Mouse (Mus musculus) testis, adult 2 months (tissue): ENCODE measurements around the gene Sdccag8. TPM values are rescaled to one million over a fixed set of nuclear protein-coding genes. Genes with fewer than 3 reads are reported as not detected.

Source experiments
- H3K27ac ChIP-seq: fragments of 200-500 bp; 2 replicates; pipeline ENCODE4 v1.5.1; 2012; ENCODE audit warnings: low read depth, low read length; ENCODE audit not compliant: control insufficient read depth, insufficient read depth
- H3K27me3 ChIP-seq: fragments of 200-500 bp; 2 replicates; pipeline ENCODE4 v1.6.1; 2012; ENCODE audit warnings: mild to moderate bottlenecking, low read length, moderate library complexity; ENCODE audit not compliant: control insufficient read depth, insufficient read depth
- H3K36me3 ChIP-seq: fragments of 200-500 bp; 2 replicates; pipeline ENCODE4 v1.6.1; 2012; ENCODE audit warnings: mild to moderate bottlenecking, low read length; ENCODE audit not compliant: control insufficient read depth, insufficient read depth
- H3K4me1 ChIP-seq: fragments of 200-500 bp; 2 replicates; pipeline ENCODE4 v1.6.1; 2012; ENCODE audit warnings: low read length; ENCODE audit not compliant: control insufficient read depth, insufficient read depth
- H3K4me3 ChIP-seq: fragments of 200-500 bp; 2 replicates; pipeline ENCODE4 v1.5.1; 2012; ENCODE audit warnings: low read depth, mild to moderate bottlenecking, low read length, moderate library complexity, mixed read lengths; ENCODE audit not compliant: control insufficient read depth
- CTCF ChIP-seq: fragments of 200-500 bp; IDR thresholded peaks from 2 replicates; pipeline ENCODE4 v1.5.1; 2012; ENCODE audit warnings: low read depth, mild to moderate bottlenecking, inconsistent platforms, low read length, moderate library complexity; ENCODE audit not compliant: control insufficient read depth, insufficient read depth, insufficient replicate concordance
- POLR2A ChIP-seq: fragments of 200-500 bp; IDR thresholded peaks from 2 replicates; pipeline ENCODE4 v1.6.1; 2012; ENCODE audit warnings: low read depth, mild to moderate bottlenecking, inconsistent platforms, low read length, moderate library complexity; ENCODE audit not compliant: control insufficient read depth
- polyA plus RNA-seq: library from polyadenylated mRNA; depleted of rRNA; stranded (reverse); fragments of >200 nt; gene quantifications from 2 replicates; pipeline ENCODE4 v1.2.3, GENCODE M21; 2012

Sdccag8 gene
- polyA plus RNA-seq, 1 experiment: 17.4 TPM

DNA sequence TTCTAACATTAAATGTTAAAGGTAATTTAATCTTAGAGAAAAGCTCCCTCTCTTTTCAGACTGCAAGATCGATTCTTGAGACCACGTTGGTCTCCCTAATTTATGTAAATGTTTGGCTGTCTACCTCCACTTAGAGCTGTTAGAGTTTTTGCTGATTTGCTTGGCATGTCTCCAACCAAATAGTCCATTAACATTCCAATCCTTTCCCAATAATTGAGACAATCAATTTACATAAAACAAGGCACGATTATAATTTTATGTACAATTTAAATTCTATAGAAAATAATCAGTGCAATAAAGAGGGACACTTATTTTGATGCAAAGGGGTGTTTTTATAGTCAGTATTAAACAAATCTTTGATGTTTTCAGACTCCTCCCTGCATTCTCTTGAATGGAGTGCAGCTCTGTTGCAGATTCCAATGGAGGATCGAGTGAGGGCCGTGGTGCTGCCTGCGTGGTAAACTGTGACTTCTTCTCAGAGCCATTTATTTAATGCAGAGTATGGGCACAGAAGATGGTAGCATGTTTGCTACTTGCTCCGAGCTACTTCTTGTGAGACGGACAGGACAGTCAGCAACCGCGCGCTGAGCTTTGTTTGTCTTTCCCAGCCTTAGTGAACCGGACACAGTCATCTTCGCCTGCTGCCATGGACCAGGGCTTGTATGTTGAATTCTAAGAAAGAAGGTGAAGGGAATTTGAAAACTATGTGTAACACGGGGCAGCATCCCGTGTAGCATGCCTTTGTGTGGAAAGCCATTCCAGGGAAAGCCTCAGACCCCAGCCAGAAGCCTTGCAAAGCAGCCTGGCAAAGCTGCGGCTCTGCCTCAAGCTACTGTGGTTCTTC, 156.4 kb downstream of the Sdccag8 start:
- Histone ChIP-seq H3K27ac (no peak overlapping the region), H3K4me3 (no peak overlapping the region)
- TF ChIP-seq POLR2A (no peak), CTCF (no peak)

DNA sequence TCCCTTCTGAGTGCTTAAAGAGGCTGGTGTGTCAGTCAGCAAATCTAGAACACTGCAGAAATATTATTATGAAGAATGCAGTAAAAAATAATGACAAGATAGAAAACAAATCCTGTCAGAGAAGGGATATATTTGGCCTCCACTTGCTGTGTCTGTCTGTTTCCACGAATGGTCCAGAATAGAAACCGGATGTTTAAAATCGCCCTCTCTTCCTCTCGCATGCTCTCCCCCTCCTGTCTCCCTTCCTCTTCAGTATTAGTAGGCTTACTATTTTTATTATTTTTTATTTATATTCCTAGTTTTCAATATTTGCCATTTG, 157.0 kb downstream of the Sdccag8 start:
- no peak overlapping the region for H3K27ac ChIP-seq
- TF ChIP-seq CTCF (no peak), POLR2A (no peak)
- no peaks in the 10 kb centered on the region for H3K4me1 ChIP-seq
- no peaks in the 10 kb centered on the region for H3K27me3 ChIP-seq
- no peak overlapping the region for H3K4me3 ChIP-seq
- no peaks in the 10 kb centered on the region for H3K36me3 ChIP-seq

More for the DNA sequence above, 156.4 kb downstream of the Sdccag8 start:
- no peaks in the 10 kb centered on the region for H3K27me3 ChIP-seq
- no peaks in the 10 kb centered on the region for H3K36me3 ChIP-seq
- no peaks in the 10 kb centered on the region for H3K4me1 ChIP-seq

DNA sequence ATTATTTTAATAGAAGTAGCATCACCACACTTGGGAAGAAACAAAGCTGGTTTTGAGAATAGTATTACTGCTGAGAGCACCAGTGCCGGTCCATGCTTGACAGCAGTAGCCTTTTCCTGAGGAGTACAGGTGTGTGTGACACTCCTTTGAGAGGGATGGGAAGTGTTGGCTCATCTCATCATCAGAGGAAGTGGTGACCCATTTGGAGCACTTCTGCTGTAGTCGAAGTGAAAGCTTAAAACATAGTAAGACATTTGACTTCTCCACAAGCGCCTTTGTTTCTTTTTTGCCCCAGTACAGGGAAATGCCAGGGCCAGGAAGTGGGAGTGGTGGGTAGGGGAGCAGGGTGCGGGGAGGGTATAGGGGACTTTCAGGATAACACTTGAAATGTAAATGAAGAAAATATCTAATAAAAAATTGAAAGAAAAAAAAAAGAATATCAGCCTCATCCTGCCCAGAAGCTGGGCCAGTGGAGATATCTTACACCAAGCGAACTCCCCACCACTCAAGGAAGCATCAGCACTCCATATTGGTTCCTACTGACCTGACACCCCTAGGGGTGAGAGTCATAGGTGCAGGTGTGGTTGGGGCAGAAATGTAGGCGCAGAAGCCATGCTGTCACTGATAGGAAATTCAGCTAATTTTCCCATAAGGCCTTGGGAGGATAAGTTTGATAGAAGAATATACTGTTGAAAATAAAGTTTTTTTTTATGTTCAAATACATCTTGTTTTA, 159.1 kb downstream of the Sdccag8 start:
- Histone ChIP-seq H3K36me3 (no peaks in the 10 kb centered on the region), H3K4me1 (no peaks in the 10 kb centered on the region), H3K27ac (no peak overlapping the region), H3K4me3 (no peak overlapping the region), H3K27me3 (no peaks in the 10 kb centered on the region)
- no peak for TF ChIP-seq CTCF

DNA sequence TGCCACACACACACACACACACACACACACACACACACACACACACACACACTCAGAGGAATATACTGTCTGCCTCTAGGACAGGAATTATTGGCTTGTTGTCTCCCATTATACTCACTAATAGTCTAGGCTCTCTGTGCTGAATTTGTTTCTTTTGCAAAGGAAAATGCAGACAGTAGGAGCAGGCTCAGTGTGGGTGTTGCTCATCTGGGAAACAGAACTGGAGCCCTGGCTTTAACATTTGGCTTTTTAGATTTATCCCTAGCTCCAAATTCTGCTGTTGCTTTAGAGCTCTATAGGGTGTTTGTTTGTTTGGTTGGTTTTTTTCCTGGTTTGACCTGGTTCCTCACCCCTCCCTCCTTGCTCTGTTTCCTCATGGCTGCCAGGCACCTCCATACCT, 164.8 kb downstream of the Sdccag8 start:
- Histone ChIP-seq H3K36me3 (no peaks in the 10 kb centered on the region), H3K4me3 (no peak overlapping the region), H3K27ac (no peak overlapping the region), H3K4me1 (no peaks in the 10 kb centered on the region), H3K27me3 (no peaks in the 10 kb centered on the region)
- TF ChIP-seq CTCF (no peak), POLR2A (no peak)

DNA sequence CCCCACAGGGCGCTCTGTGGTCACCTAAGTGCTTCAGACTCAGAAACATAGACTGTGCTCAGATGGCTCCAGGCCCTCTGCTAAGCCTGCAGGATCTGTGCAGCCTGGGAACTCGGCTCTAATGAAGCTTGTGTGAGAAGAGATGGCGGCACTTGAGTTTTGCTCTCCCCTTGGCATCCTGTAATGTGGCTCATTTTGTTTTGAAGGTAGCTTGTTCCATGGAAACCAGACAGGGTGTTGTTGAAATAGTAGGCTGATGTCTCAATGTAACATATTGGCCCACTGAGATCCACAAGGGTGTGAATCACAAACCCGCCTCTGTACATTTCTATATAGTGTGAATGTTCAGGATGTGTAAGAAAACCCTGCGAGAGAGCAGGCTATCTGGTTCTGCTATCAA, 165.7 kb downstream of the Sdccag8 start:
- TF ChIP-seq CTCF: no peak
- TF ChIP-seq POLR2A: no peak
- H3K27ac ChIP-seq: no peak overlapping the region
- H3K4me3 ChIP-seq: no peak overlapping the region
- H3K36me3 ChIP-seq: no peaks in the 10 kb centered on the region
- no peaks in the 10 kb centered on the region for H3K4me1 ChIP-seq
- H3K27me3 ChIP-seq: no peaks in the 10 kb centered on the region

DNA sequence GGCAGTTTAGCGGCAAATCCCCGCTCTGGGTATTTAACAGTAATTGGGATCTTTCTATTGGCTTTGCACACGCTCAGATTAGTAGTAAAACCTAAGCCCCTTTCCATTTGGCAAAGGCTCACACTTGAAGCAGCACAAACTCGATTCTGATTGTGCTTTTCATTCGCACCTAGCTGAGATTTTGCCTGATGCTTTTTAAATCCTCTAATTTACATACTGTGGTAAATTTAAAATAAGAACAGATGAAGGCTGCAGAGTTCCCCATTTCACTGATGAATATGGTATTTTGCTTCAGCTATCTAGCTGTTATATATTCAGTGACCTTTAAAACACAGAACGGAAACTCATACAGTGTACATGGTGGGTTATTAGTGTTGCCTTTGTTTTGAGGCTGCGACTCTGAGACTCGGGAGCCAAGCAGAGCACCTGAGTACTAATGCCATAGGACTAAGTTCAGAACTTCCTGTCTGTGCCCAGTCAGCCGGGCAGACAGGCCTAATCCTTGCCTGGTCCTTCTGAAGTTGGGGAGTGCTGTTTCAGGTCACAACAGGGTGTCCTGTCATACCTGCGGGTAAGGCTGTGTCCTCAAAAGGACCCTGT, 166.4 kb downstream of the Sdccag8 start:
- no peaks in the 10 kb centered on the region for H3K27me3 ChIP-seq
- no peak overlapping the region for H3K27ac ChIP-seq
- H3K4me3 ChIP-seq: no peak overlapping the region
- TF ChIP-seq CTCF (no peak), POLR2A (no peak)
- no peaks in the 10 kb centered on the region for H3K36me3 ChIP-seq
- no peaks in the 10 kb centered on the region for H3K4me1 ChIP-seq

DNA sequence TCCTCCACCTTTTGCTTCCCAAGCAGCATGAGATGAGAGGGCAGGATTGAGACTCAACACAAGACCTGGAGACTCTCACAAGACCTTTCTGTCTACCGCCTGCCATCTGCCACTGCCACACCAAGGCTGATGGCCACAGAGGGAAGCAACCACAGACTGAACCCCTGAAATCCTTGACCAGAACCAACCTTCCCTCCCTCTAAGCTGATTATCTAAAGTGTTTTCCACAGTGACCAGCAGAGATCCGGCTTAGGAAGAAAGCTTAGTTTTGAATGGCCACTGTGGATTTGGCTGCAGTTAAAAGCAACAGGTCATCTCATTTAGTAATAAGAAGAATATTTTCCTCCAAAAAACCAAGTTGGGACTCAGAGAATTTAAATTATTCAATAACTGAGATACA, 167.1 kb downstream of the Sdccag8 start:
- Histone ChIP-seq H3K4me3 (no peak overlapping the region), H3K27ac (no peak overlapping the region), H3K4me1 (no peaks in the 10 kb centered on the region), H3K27me3 (no peaks in the 10 kb centered on the region), H3K36me3 (no peaks in the 10 kb centered on the region)
- TF ChIP-seq CTCF: no peak
- no peak for TF ChIP-seq POLR2A
